Mouse (Mus musculus): Measurements from ENCODE around the gene Junb.
A peak's percentile ranks its signal among the peaks of the same experiment; 100 is the strongest.

- TF ChIP-seq EP300 (IDR thresholded peaks at IDR 0.05; ENCODE audit: low read depth), result peak; percentile 36; the same call in 1 of the 2 replicates
- TF ChIP-seq CTCF (IDR thresholded peaks at IDR 0.05; ENCODE audit: low read depth), result peak; percentile 95
These were observed 11.3 kb upstream of the Junb start for GRCm38 (mm10) chr8:84989810-84990209.

Data from liver, postnatal 0 days (tissue).